Mouse (Mus musculus) right cerebral cortex, postnatal 10 days (tissue): ENCODE measurements around the gene Clmn.

Source experiments
- DNase-seq, 2 experiments: peaks; one replicate each; pipeline ENCODE4 v3.0.0; 2021; ENCODE audit warnings: low spot score in 2 of 2

Clmn gene

GRCm38 (mm10) chr12:104864439-104865165 lies at the start of gene Clmn:
Clmn (minus strand) TSS chr12:104865076.
- DNase-seq: peak; percentile 68 to 71

GRCm38 (mm10) chr12:104912990-104913389 lies 48.1 kb upstream of the Clmn start:
- no peak for DNase-seq

GRCm38 (mm10) chr12:104912281-104912933 lies 47.5 kb upstream of the Clmn start:
- peak; percentile 73 to 80 for DNase-seq

- no peak for DNase-seq
Observed at GRCm38 (mm10) chr12:104909750-104910149, 44.9 kb upstream of the Clmn start.

GRCm38 (mm10) chr12:104908986-104909385 lies 44.1 kb upstream of the Clmn start:
- no peak for DNase-seq

- no peak for DNase-seq
Observed at GRCm38 (mm10) chr12:104908024-104908781, 43.3 kb upstream of the Clmn start.

GRCm38 (mm10) chr12:104907133-104907532 lies 42.3 kb upstream of the Clmn start:
- no peak for DNase-seq

- DNase-seq: no peak
Observed at GRCm38 (mm10) chr12:104904138-104904537, 39.3 kb upstream of the Clmn start.

GRCm38 (mm10) chr12:104902392-104903053 lies 37.6 kb upstream of the Clmn start:
- peak in 1 of 2 experiments; percentile 22 for DNase-seq

- no peak for DNase-seq
Observed at GRCm38 (mm10) chr12:104901320-104901719, 36.4 kb upstream of the Clmn start.

GRCm38 (mm10) chr12:104899835-104900234 lies 35.0 kb upstream of the Clmn start:
- DNase-seq: no peak

GRCm38 (mm10) chr12:104899161-104899560 lies 34.3 kb upstream of the Clmn start:
- DNase-seq: no peak

GRCm38 (mm10) chr12:104898718-104899117 lies 33.8 kb upstream of the Clmn start:
- no peak for DNase-seq

GRCm38 (mm10) chr12:104897051-104897618 lies 32.3 kb upstream of the Clmn start:
- DNase-seq: no peak

- peak; percentile 44 to 48 for DNase-seq
Observed at GRCm38 (mm10) chr12:104896640-104897039, 31.8 kb upstream of the Clmn start.

GRCm38 (mm10) chr12:104892245-104892644 lies 27.4 kb upstream of the Clmn start:
- no peak for DNase-seq

GRCm38 (mm10) chr12:104890066-104890465 lies 25.2 kb upstream of the Clmn start:
- no peak for DNase-seq

GRCm38 (mm10) chr12:104886104-104886503 lies 21.2 kb upstream of the Clmn start:
- DNase-seq: no peak

GRCm38 (mm10) chr12:104882533-104882932 lies 17.7 kb upstream of the Clmn start:
- no peak for DNase-seq

- no peak for DNase-seq
Observed at GRCm38 (mm10) chr12:104882061-104882460, 17.2 kb upstream of the Clmn start.

GRCm38 (mm10) chr12:104881518-104882060 lies 16.7 kb upstream of the Clmn start:
- no peak for DNase-seq
